Mouse (Mus musculus) left cerebral cortex, postnatal 4 days (tissue): ENCODE results near the gene Ttll12. TPM values are rescaled to one million over a fixed set of nuclear protein-coding genes. Genes with fewer than 3 reads are reported as not detected.

Experiments
- DNase-seq: peaks from one replicate; pipeline ENCODE4 v3.0.0-alpha.2; 2022
- intact Hi-C: fragments of 180-260 bp; cut with DNase I; formaldehyde crosslinking; loops from one replicate; pipeline ENCODE4 v1.15.1; 2025
- total RNA-seq, 2 experiments: library from RNA; stranded (reverse); gene quantifications; 2 replicates each; pipeline ENCODE4 v1.2.3; 2021

The Ttll12 gene
- total RNA-seq, 2 experiments from 2014 or later: 28.4 to 30.8 TPM

DNA sequence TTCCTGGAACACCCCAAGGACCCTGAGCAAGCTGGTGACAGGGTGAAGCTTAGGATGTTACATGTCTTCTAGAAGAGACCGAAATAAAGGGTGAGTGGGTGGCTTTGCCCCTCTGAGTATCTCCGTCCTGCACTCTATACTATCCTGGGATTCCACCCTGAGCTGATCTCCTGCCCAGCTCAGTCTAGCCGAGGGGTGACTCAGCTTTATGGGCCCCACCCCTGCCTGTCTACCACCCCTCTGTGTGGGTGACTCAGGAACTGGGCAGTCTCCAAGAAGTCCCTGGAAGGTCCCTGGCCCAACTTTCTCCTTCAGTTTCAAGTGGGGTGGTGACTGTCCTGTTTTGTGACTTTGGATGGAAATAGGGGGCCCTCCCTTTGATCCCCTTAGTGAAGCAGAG is 29.5 kb downstream of the Ttll12 start:
- no peak for DNase-seq
- intact Hi-C loops: no loop called here

- no peak for DNase-seq
- intact Hi-C loops: no loop called here
Observed at GRCm38 (mm10) chr15:83563857-83564651, 30.9 kb downstream of the Ttll12 start.

DNA sequence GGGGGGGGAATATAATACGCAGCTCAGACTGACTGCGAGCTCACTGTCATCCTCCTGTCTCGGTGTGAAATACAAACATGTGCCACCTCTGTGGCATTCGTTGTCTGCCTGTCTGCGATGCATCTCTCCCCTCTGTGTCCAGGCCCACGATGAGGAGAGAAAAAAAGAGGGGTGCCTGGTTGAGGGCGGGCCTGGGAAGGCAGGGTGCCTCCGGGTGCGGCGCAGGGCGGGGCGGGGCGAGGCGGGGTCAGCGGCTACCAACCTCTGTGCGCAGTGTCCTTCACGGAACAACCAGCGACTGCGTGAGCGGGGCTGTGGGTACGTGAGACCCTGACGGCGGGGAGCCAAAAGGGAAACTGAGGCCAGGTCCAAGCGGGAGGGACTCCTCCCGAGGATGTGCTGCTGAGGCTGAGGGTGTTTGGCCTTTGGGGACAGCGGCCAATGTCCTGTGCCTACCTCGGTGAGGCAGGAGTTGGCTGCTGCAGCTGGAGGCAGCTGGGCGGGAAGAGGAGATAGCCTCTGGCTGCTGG is 31.6 kb downstream of the Ttll12 start, which contains the start of the genes Tspo and Mcat:
TSS of gene Tspo (plus strand) at position 266 of the 530 bp plus-strand sequence.
TSS of gene Mcat (minus strand) at position 461 of the 530 bp plus-strand sequence.
- peak; percentile 21 for DNase-seq
- intact Hi-C loops: no loop called here

GRCm38 (mm10) chr15:83562626-83563270 is 32.2 kb downstream of the Ttll12 start:
- peak; percentile 86 for DNase-seq
- intact Hi-C loops: no loop called here

- DNase-seq: no peak
- intact Hi-C loops: no loop called here
Observed at GRCm38 (mm10) chr15:83560941-83561477, 33.9 kb downstream of the Ttll12 start.

DNA sequence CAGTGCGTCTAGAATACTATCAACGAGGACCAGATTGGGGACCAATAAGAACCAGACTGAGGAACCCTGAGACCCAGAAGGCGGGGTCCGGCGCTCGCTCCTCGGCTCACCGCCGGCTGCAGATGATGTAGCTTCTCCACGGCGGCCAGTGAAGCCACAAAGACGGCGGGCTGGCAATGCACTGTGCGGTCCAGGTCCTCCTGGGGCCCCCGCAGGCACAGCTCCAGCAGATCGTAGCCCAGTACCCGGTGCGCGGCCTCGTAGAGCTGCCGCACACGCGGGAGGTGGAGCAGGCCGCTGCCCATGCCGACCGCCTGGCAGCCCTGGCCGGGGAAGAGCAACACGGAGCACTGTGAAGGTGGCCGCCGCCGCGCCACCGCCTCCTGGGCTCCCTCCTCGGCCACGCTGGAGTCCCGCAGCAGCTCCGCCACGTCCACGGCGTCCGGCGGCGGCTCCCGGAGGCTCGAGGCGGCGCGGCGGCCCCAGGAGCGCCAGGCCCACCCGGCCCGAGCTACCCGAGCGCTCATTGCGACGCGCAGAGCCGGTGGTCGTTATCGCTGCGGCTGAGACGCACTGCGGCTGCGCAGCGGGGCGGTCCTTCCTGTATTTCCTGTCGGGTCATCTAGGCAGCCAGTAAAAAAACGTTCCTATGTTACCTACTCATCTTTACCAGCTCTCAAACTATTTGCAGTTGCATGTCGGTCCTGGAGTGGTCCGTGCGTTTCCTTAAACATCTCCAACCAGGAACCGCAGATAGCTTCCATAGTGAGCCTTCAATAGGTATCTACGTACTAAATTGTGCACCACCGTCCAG is 39.6 kb downstream of the Ttll12 start:
- DNase-seq: peak; percentile 87
- intact Hi-C loops: no loop called here

- no peak for DNase-seq
- intact Hi-C loops: no loop called here
Observed at GRCm38 (mm10) chr15:83553831-83554230, 41.1 kb downstream of the Ttll12 start.

DNA sequence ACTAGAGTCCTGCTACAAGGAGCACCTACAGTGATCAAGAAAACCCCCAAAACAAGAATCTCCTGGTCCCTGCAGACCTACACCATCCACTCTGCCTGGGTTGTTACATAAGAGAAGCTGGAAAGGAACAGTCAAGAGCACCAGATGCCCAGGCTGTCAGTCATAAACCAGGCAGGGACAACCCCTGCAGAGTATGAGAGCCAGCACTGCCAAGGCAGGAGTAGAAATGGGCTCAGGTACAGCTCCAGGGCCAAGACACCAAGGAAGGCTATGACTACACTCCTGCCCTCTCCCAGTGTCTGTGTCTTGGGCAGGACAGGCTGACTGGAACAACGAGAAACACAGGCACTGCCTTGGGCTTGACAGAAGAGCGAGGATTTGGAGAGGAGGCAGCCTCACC is 44.8 kb downstream of the Ttll12 start:
- intact Hi-C loops: no loop called here
- DNase-seq: no peak

DNA sequence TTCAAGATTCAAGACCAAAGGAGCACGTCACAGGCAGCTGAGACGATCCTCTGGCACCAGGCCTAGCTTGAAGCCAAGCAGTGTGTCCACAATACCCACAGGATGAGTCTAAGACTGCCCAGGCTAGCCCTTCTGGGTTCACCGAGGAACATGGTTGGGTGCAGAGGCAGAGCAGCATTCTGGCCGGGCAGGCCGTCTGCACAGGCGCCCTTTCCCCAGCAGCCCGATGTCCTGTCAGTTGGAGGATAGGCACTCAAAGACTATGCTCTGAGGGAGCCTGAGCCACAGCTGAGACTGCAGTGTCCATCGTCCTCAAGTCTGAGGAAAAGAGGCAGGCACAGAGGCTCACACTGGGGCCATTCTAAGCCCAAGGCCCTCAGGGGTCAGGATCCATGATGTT is 47.8 kb downstream of the Ttll12 start:
- intact Hi-C loops: no loop called here

GRCm38 (mm10) chr15:83546029-83546428 is 48.9 kb downstream of the Ttll12 start:
- DNase-seq: no peak
- intact Hi-C loops: no loop called here

More for the DNA sequence above, 47.8 kb downstream of the Ttll12 start:
- DNase-seq: no peak

- intact Hi-C loops: no loop called here
- DNase-seq: no peak
Observed at GRCm38 (mm10) chr15:83541647-83542287, 53.2 kb downstream of the Ttll12 start.

GRCm38 (mm10) chr15:83539905-83540304 is 55.1 kb downstream of the Ttll12 start:
- intact Hi-C loops: no loop called here
- no peak for DNase-seq

- DNase-seq: no peak
- intact Hi-C loops: no loop called here
Observed at GRCm38 (mm10) chr15:83538855-83539254, 56.1 kb downstream of the Ttll12 start.

GRCm38 (mm10) chr15:83535890-83536231 is 59.1 kb downstream of the Ttll12 start:
- intact Hi-C loops: no loop called here

DNA sequence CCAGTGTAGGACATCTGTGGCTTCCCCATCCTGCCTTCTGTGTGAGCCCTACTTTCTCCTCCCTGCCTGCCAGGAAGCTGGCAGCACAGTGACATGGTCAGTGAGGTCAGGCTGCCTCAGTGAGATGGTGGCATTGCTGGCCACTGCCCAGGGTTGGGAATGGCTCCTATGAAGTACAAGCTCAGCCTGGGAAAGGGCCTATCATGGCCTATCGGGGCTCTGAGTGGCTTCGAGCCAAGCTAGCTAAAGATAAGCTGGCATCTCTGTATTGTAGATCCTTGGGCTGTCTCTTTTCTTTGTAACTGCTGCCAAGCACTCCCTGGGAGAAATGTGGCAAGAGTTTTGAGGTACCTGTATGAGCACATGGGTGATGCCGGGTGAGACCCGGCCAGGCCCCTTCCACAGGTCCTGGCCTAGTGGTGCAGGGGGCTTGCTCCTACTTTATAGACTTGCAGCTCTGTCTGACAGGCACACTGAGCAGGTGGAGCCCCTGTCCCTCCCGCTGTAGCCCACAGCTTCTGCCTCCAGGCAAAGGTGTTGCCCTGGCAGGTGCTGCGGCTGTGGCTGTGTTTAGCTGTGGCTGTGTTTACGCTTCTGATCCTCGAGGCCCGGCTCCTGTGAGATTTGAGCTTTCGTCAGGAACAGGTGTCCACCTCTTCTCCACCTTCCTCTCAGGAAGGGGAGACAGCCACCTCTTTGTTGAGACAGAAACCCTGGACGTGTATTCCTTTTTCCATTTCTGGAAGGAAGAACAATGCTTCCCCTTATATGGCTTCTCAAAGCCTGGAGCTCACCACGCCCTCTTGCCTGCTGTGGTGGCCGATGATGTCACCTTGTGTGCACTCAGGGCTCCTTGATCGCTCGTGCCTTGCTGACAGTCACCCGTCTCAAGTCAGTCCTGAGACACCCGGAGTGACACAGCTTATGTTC is 59.7 kb downstream of the Ttll12 start:
- intact Hi-C loops: no loop called here
- DNase-seq: no peak

More at GRCm38 (mm10) chr15:83535890-83536231, 59.1 kb downstream of the Ttll12 start:
- DNase-seq: no peak

DNA sequence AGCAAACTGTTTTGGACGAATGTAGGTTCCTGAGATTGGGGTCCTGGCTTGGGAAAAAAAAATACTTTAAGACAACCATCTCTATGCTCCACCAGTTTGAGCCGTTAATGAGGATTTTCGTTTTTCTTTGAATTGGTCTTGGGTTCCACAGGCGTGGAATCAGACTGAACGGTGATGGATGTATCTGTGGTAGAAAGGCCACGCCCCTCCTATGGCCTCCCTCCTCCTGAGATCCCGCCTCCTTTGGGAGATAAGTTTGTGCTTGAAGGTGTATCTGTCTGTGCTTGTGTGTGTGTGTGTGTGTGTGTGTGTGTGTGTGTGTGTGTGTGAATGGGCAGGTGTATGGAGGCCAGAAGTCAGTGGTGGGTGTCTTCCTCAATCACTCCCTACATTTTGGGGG is 62.4 kb downstream of the Ttll12 start:
- intact Hi-C loops: no loop called here
- no peak for DNase-seq

DNA sequence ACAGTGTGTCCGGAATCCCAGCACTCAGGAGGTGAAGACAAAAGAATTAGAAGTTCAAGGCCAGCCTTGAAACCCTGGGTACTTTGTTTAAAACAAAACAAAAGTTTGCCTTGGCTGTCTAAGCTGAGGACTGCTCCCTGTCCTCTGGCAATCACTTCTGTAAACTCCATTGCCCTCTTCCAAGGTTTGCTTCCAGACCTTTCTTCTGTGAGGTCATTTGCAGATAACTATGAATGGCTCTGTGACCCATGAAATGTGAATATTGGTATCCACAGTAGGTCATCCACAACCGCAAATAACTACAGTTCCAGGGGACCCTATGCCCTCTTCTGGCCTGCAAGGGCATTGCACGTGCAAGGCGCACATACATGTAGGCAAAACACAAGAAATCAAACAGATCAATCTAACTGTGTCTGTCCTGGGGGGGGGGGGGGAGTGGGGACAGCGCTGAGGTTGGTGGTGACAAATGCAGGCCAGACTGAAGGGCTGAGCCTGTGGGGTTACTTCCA is 62.9 kb downstream of the Ttll12 start:
- intact Hi-C loops: no loop called here
- DNase-seq: no peak

- no peak for DNase-seq
- intact Hi-C loops: no loop called here
Observed at GRCm38 (mm10) chr15:83530688-83531087, 64.3 kb downstream of the Ttll12 start.

DNA sequence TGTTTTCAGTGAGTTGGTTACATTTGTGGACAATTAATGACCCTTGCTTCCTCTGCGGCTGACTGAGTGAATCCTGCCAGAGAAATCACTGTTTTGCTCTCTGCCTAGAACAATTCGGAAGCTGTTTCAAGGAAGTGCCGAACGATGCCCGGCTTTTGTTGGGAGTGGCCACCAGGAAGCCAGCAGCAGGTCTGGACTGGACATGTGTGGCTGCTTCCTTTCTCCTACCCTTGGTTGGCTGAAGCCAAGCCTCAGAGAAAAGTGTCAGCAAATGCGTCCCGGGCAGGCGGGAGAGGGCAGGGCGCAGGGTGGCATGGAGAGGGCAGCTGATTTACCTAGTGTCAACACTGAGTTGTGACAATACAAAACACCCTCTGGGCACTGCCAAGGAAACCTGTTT is 64.7 kb downstream of the Ttll12 start:
- DNase-seq: no peak
- intact Hi-C loops: no loop called here
